ENCODE assay signal across 9 mouse cellular contexts in the genomic region with DNA sequence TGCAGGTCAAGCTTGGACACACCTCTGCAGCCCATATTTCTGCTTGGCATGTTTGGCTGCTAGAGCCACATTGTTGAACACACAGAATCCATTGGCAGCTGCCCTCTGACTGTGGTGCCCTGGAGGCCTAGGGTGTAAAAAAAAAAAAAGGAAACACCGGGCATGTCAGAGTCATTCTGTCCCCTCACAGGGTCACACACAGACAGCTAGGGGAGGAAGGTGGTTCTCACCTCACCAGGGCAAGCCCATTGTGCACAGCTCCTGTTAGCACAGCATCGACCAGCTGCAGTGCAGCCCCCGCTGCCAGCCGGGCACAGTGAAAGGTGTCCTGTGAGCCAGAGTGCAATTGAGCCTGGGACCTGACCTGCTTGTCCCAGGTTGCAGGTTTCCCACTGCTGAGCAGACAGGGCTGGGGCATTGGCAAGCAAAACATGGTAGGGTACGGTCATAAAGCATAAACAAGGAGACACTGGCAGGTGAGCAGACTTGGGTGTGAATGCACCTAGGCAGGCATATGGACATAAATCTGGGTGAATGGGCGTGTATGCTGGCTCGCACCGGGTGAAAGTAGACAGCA. TPM values are rescaled to one million over a fixed set of nuclear protein-coding genes. Genes with fewer than 3 reads are reported as not detected.
A peak's percentile ranks its signal among the peaks of the same experiment; 100 is the strongest.
DNase-seq lines count a peak whose midpoint lies in the region; ATAC-seq lines count a peak whose summit lies in the region.
"Had no signal": no experiment of that assay in that cellular context is flagged by ENCODE, and none has a peak within 500 bp of the region (broad histone marks: within the 10 kb centered on the region; RNA-seq: fewer than 3 reads in every experiment).

No protein-coding gene starts in this region.

- peaks cover 25% of the 10 kb centered on the region for H3K4me1 ChIP-seq in heart, embryonic 15.5 days (replicated peaks)
- peaks cover 28% of the 10 kb centered on the region for H3K4me1 ChIP-seq in embryonic facial prominence, embryonic 10.5 days
- peaks cover 21% of the 10 kb centered on the region for H3K4me1 ChIP-seq in hindbrain, embryonic 16.5 days (ENCODE audit: control insufficient read depth, insufficient read depth, low read depth, low read length)
- peaks cover 23% of the 10 kb centered on the region for H3K4me1 ChIP-seq in midbrain, embryonic 16.5 days (ENCODE audit: control insufficient read depth, insufficient read depth, low read length)

- H3K9me3 ChIP-seq in heart, embryonic 15.5 days (replicated peaks) = no peaks in the 10 kb centered on the region
- H3K9me3 ChIP-seq in embryonic facial prominence, embryonic 10.5 days = no peaks in the 10 kb centered on the region
- no peaks in the 10 kb centered on the region for H3K9me3 ChIP-seq in hindbrain, embryonic 16.5 days (ENCODE audit: control insufficient read depth, low read length)
- H3K9me3 ChIP-seq in midbrain, embryonic 16.5 days (replicated peaks; ENCODE audit: control insufficient read depth, low read length, poor library complexity, severe bottlenecking) = no peaks in the 10 kb centered on the region

- H3K4me2 ChIP-seq in heart, embryonic 15.5 days = peak overlapping the region; percentile 93
- H3K4me2 ChIP-seq in hindbrain, embryonic 16.5 days (ENCODE audit: low read length) = peak overlapping the region; percentile 64
- H3K4me2 ChIP-seq in midbrain, embryonic 16.5 days (ENCODE audit: low read length) = peak overlapping the region; percentile 82

- peak overlapping the region; percentile 78 for H3K9ac ChIP-seq in heart, embryonic 15.5 days
- peak overlapping the region; percentile 81 for H3K9ac ChIP-seq in hindbrain, embryonic 16.5 days (ENCODE audit: low read depth, low read length)
- H3K9ac ChIP-seq in midbrain, embryonic 16.5 days (ENCODE audit: low read depth, low read length) = peak overlapping the region; percentile 75

- no peak for DNase-seq in heart, postnatal 25 days (ENCODE audit: low spot score)
- DNase-seq in embryonic facial prominence, embryonic 10.5 days (ENCODE audit: low spot score) = no peak
- no peak for DNase-seq in gastrocnemius, adult 8-10 months (ENCODE audit: low spot score in 2 of 2)
- DNase-seq in right cerebral cortex, postnatal 25 days = no peak

- no peak for ATAC-seq in heart, embryonic 15.5 days (replicated peaks; ENCODE audit: insufficient number of reproducible peaks, insufficient read depth, low FRiP score, low read depth)
- ATAC-seq in hindbrain, embryonic 16.5 days = no peak
- ATAC-seq in midbrain, embryonic 16.5 days = no peak
- no peak for ATAC-seq in erythroid progenitor cell, adult 5-6 weeks (replicated peaks; ENCODE audit: low FRiP score, poor library complexity, severe bottlenecking)

- intact Hi-C loops in heart, postnatal 25 days (cut with DNase I) = no loop called here

- no peaks in the 10 kb centered on the region for H3K27me3 ChIP-seq in heart, embryonic 15.5 days
- H3K27me3 ChIP-seq in embryonic facial prominence, embryonic 10.5 days (replicated peaks; ENCODE audit: low read depth, poor library complexity, severe bottlenecking) = no peaks in the 10 kb centered on the region
- H3K27me3 ChIP-seq in hindbrain, embryonic 16.5 days (replicated peaks; ENCODE audit: control insufficient read depth, insufficient read depth, low read length) = no peaks in the 10 kb centered on the region
- no peaks in the 10 kb centered on the region for H3K27me3 ChIP-seq in midbrain, embryonic 16.5 days (ENCODE audit: control insufficient read depth, insufficient read depth, low read depth, low read length)
- H3K27me3 ChIP-seq: Patski had no signal

- 81% methylated on average over 8 of the region's 8 CpGs for WGBS in heart, embryonic 15.5 days
- 82% methylated on average over 8 of the region's 8 CpGs for WGBS in embryonic facial prominence, embryonic 10.5 days
- WGBS in hindbrain, embryonic 16.5 days = 86% methylated on average over 8 of the region's 8 CpGs
- 90% methylated on average over 8 of the region's 8 CpGs for WGBS in midbrain, embryonic 16.5 days

- H3K27ac ChIP-seq in heart, embryonic 15.5 days = no peak overlapping the region
- no peak overlapping the region for H3K27ac ChIP-seq in embryonic facial prominence, embryonic 10.5 days (replicated peaks)
- H3K27ac ChIP-seq in hindbrain, embryonic 16.5 days (ENCODE audit: low read depth, low read length) = peak overlapping the region; percentile 14; the same call in 1 of the 2 replicates
- H3K27ac ChIP-seq in midbrain, embryonic 16.5 days (ENCODE audit: low read length) = no peak overlapping the region

- H3K36me3 ChIP-seq in heart, embryonic 15.5 days = peaks cover 8% of the 10 kb centered on the region; the same call in 1 of the 2 replicates
- H3K36me3 ChIP-seq in embryonic facial prominence, embryonic 10.5 days (replicated peaks) = peaks cover 32% of the 10 kb centered on the region
- no peaks in the 10 kb centered on the region for H3K36me3 ChIP-seq in hindbrain, embryonic 16.5 days (ENCODE audit: control insufficient read depth, insufficient read depth, low read length)
- 0 out of 2 replicates have a peak, but pooled peaks cover 3% of the 10 kb centered on the region for H3K36me3 ChIP-seq in midbrain, embryonic 16.5 days (ENCODE audit: control insufficient read depth, insufficient read depth, low read length)

- peak overlapping the region; percentile 84 for H3K4me3 ChIP-seq in heart, embryonic 15.5 days
- peak overlapping the region; percentile 72 for H3K4me3 ChIP-seq in embryonic facial prominence, embryonic 10.5 days
- peak overlapping the region; percentile 65 for H3K4me3 ChIP-seq in hindbrain, embryonic 16.5 days (ENCODE audit: low read length)
- H3K4me3 ChIP-seq in midbrain, embryonic 16.5 days (ENCODE audit: low read depth, low read length) = peak overlapping the region; percentile 61

RNA-seq across cellular contexts. Expression of gene Hdac10, which starts 1.0 kb away (rescaled TPM):
- polyA plus RNA-seq in heart, embryonic 15.5 days (2015; fragmentation: Nextera tagmentation; extraction: Ambion mirVana) = 14.8 and 18.2 TPM in 2 replicates
- total RNA-seq in heart, postnatal 25 days (2021) = 1 to 10 TPM; 7.4 to 8.3 TPM
- 15.9 and 16.1 TPM in 2 replicates for polyA plus RNA-seq in embryonic facial prominence, embryonic 10.5 days (2016; fragmentation: Nextera tagmentation; extraction: Ambion mirVana)
- polyA plus RNA-seq in hindbrain, embryonic 16.5 days (2015; fragmentation: Nextera tagmentation; extraction: Ambion mirVana) = 27.3 and 29.2 TPM in 2 replicates
- 30.6 and 31.0 TPM in 2 replicates for polyA plus RNA-seq in midbrain, embryonic 16.5 days (2015; fragmentation: Nextera tagmentation; extraction: Ambion mirVana)
- total RNA-seq in erythroid progenitor cell, adult 5-6 weeks (2015; ENCODE audit: low replicate concordance) = 4.3 TPM in 1 of 2 replicates, not detected in the other
- 1.3 TPM in 1 of 2 replicates, not detected in the other for total RNA-seq in erythroid progenitor cell, adult 5-6 weeks (2017; ENCODE audit: low replicate concordance)
- 1 to 10 TPM; 5.4 to 8.2 (median 7.2) TPM for total RNA-seq in gastrocnemius, adult 8-10 months (2022)

RNA-seq across cellular contexts. Expression of gene Tubgcp6, which starts 4.5 kb away (rescaled TPM):
- polyA plus RNA-seq in heart, embryonic 15.5 days (2015; fragmentation: Nextera tagmentation; extraction: Ambion mirVana) = 7.9 and 10.6 TPM in 2 replicates
- 1 to 10 TPM; 8.8 to 9.4 TPM for total RNA-seq in heart, postnatal 25 days (2021)
- polyA plus RNA-seq in embryonic facial prominence, embryonic 10.5 days (2016; fragmentation: Nextera tagmentation; extraction: Ambion mirVana) = 25.9 and 28.8 TPM in 2 replicates
- polyA plus RNA-seq in hindbrain, embryonic 16.5 days (2015; fragmentation: Nextera tagmentation; extraction: Ambion mirVana) = 15.2 and 16.4 TPM in 2 replicates
- polyA plus RNA-seq in midbrain, embryonic 16.5 days (2015; fragmentation: Nextera tagmentation; extraction: Ambion mirVana) = 18.5 and 19.1 TPM in 2 replicates
- total RNA-seq in erythroid progenitor cell, adult 5-6 weeks (2015; ENCODE audit: low replicate concordance) = 26.4 and 41.4 TPM in 2 replicates
- total RNA-seq in erythroid progenitor cell, adult 5-6 weeks (2017; ENCODE audit: low replicate concordance) = 28.1 and 28.3 TPM in 2 replicates
- total RNA-seq in gastrocnemius, adult 8-10 months (2022) = 1 to 10 TPM; 7.4 to 7.9 (median 7.6) TPM

RNA-seq across cellular contexts. Expression of gene Mapk12, which starts 13.1 kb away (rescaled TPM):
- polyA plus RNA-seq in heart, embryonic 15.5 days (2015; fragmentation: Nextera tagmentation; extraction: Ambion mirVana) = 16.0 and 19.1 TPM in 2 replicates
- total RNA-seq in heart, postnatal 25 days (2021) = 10 to 100 TPM; 20.1 to 22.3 TPM
- 16.6 and 19.6 TPM in 2 replicates for polyA plus RNA-seq in embryonic facial prominence, embryonic 10.5 days (2016; fragmentation: Nextera tagmentation; extraction: Ambion mirVana)
- 4.1 and 4.4 TPM in 2 replicates for polyA plus RNA-seq in hindbrain, embryonic 16.5 days (2015; fragmentation: Nextera tagmentation; extraction: Ambion mirVana)
- polyA plus RNA-seq in midbrain, embryonic 16.5 days (2015; fragmentation: Nextera tagmentation; extraction: Ambion mirVana) = 3.0 and 4.4 TPM in 2 replicates
- not detected in 2 replicates for total RNA-seq in erythroid progenitor cell, adult 5-6 weeks (2015; ENCODE audit: low replicate concordance)
- total RNA-seq in erythroid progenitor cell, adult 5-6 weeks (2017; ENCODE audit: low replicate concordance) = 0.51 TPM in 1 of 2 replicates, not detected in the other
- total RNA-seq in gastrocnemius, adult 8-10 months (2022) = 100 to 1,000 TPM; 123 to 153 (median 139) TPM

RNA-seq across cellular contexts. Expression of gene Mapk11, which starts 22.0 kb away (rescaled TPM):
- polyA plus RNA-seq in heart, embryonic 15.5 days (2015; fragmentation: Nextera tagmentation; extraction: Ambion mirVana) = 3.1 and 4.1 TPM in 2 replicates
- total RNA-seq in heart, postnatal 25 days (2021) = 1 to 10 TPM; 1.4 to 2.1 TPM
- polyA plus RNA-seq in embryonic facial prominence, embryonic 10.5 days (2016; fragmentation: Nextera tagmentation; extraction: Ambion mirVana) = 16.1 and 20.6 TPM in 2 replicates
- polyA plus RNA-seq in hindbrain, embryonic 16.5 days (2015; fragmentation: Nextera tagmentation; extraction: Ambion mirVana) = 23.7 and 28.3 TPM in 2 replicates
- 29.0 and 32.6 TPM in 2 replicates for polyA plus RNA-seq in midbrain, embryonic 16.5 days (2015; fragmentation: Nextera tagmentation; extraction: Ambion mirVana)
- 0.72 and 2.1 TPM in 2 replicates for total RNA-seq in erythroid progenitor cell, adult 5-6 weeks (2015; ENCODE audit: low replicate concordance)
- 0.51 TPM in 1 of 2 replicates, not detected in the other for total RNA-seq in erythroid progenitor cell, adult 5-6 weeks (2017; ENCODE audit: low replicate concordance)
- 1 to 10 TPM in 2 of 4 experiments, under 1 TPM in 2; 0.70 to 1.3 (median 0.97) TPM for total RNA-seq in gastrocnemius, adult 8-10 months (2022)

RNA-seq across cellular contexts. Expression of gene Selenoo, which starts 38.6 kb away (rescaled TPM):
- polyA plus RNA-seq in heart, embryonic 15.5 days (2015; fragmentation: Nextera tagmentation; extraction: Ambion mirVana) = 10.1 and 14.1 TPM in 2 replicates
- 10 to 100 TPM; 15.1 to 15.2 TPM for total RNA-seq in heart, postnatal 25 days (2021)
- polyA plus RNA-seq in embryonic facial prominence, embryonic 10.5 days (2016; fragmentation: Nextera tagmentation; extraction: Ambion mirVana) = 12.9 and 13.0 TPM in 2 replicates
- 16.4 and 17.9 TPM in 2 replicates for polyA plus RNA-seq in hindbrain, embryonic 16.5 days (2015; fragmentation: Nextera tagmentation; extraction: Ambion mirVana)
- polyA plus RNA-seq in midbrain, embryonic 16.5 days (2015; fragmentation: Nextera tagmentation; extraction: Ambion mirVana) = 17.8 and 19.1 TPM in 2 replicates
- total RNA-seq in erythroid progenitor cell, adult 5-6 weeks (2015; ENCODE audit: low replicate concordance) = 6.1 and 9.6 TPM in 2 replicates
- total RNA-seq in erythroid progenitor cell, adult 5-6 weeks (2017; ENCODE audit: low replicate concordance) = 12.5 and 15.3 TPM in 2 replicates
- total RNA-seq in gastrocnemius, adult 8-10 months (2022) = 10 to 100 TPM; 12.2 to 16.6 (median 12.8) TPM
